8 mouse cellular contexts compared by ENCODE assay signal in genomic region chr9:31281011-31281662, GRCm38 (mm10). TPM values are rescaled to one million over a fixed set of nuclear protein-coding genes. Genes with fewer than 3 reads are reported as not detected.
DNase-seq lines count a peak whose midpoint lies in the region; ATAC-seq lines count a peak whose summit lies in the region.

No protein-coding gene starts in this region.

- DNase-seq in A20 (ENCODE audit: low read depth, low spot score) = peak; percentile 79
- peak; percentile 78 for DNase-seq in MN1 (ENCODE audit: low spot score)
- peak; percentile 85 to 88 for DNase-seq in heart, adult 9 months (ENCODE audit: low spot score in 2 of 2)
- peak; percentile 45 to 67 for DNase-seq in right cerebral cortex, adult 2 months (ENCODE audit: low spot score in 2 of 2)
- DNase-seq in thymus, postnatal 14 days = no peak

- peak overlapping the region; percentile 87 for H3K4me3 ChIP-seq in kidney, embryonic 14.5 days (ENCODE audit: low read length)
- H3K4me3 ChIP-seq in lung, embryonic 16.5 days (ENCODE audit: low read length) = peak overlapping the region; percentile 76

- H3K4me2 ChIP-seq in kidney, embryonic 14.5 days (replicated peaks; ENCODE audit: low read depth, low read length) = peak overlapping the region; percentile 56
- H3K4me2 ChIP-seq in lung, embryonic 16.5 days (ENCODE audit: low read depth, low read length) = peak overlapping the region; percentile 70

- peak; percentile 0; the same call in 1 of the 2 replicates for ATAC-seq in common myeloid progenitor, adult 5-6 weeks (replicated peaks; ENCODE audit: low read depth, poor library complexity, severe bottlenecking)
- peak; percentile 70 for ATAC-seq in kidney, embryonic 14.5 days (ENCODE audit: low FRiP score, low TSS enrichment)
- ATAC-seq in lung, embryonic 16.5 days (ENCODE audit: low read depth) = peak; percentile 77

- H3K27ac ChIP-seq in kidney, embryonic 14.5 days (ENCODE audit: low read depth, low read length) = peak overlapping the region; percentile 99
- H3K27ac ChIP-seq in lung, embryonic 16.5 days (ENCODE audit: low read length) = peak overlapping the region; percentile 98

- 1% methylated on average over 53 of the region's 63 CpGs for WGBS in kidney, embryonic 14.5 days
- WGBS in lung, embryonic 16.5 days = under 1% methylated on average over 50 of the region's 63 CpGs

- H3K9ac ChIP-seq in kidney, embryonic 14.5 days (ENCODE audit: low read depth, low read length) = peak overlapping the region; percentile 97
- peak overlapping the region; percentile 97 for H3K9ac ChIP-seq in lung, embryonic 16.5 days (ENCODE audit: low read length)

- no peaks in the 10 kb centered on the region for H3K9me3 ChIP-seq in kidney, embryonic 14.5 days (ENCODE audit: control insufficient read depth, low read length)
- H3K9me3 ChIP-seq in lung, embryonic 16.5 days (ENCODE audit: control insufficient read depth, low read length) = no peaks in the 10 kb centered on the region

- no peaks in the 10 kb centered on the region for H3K36me3 ChIP-seq in kidney, embryonic 14.5 days (ENCODE audit: control insufficient read depth, insufficient read depth, low read length)
- no peaks in the 10 kb centered on the region for H3K36me3 ChIP-seq in lung, embryonic 16.5 days (ENCODE audit: control insufficient read depth, insufficient read depth, low read length)

- peaks cover 9% of the 10 kb centered on the region for H3K4me1 ChIP-seq in kidney, embryonic 14.5 days (ENCODE audit: control insufficient read depth, insufficient read depth, low read length)
- H3K4me1 ChIP-seq in lung, embryonic 16.5 days (replicated peaks; ENCODE audit: control insufficient read depth, insufficient read depth, low read length) = peaks cover 15% of the 10 kb centered on the region; the same call in 1 of the 2 replicates

- H3K27me3 ChIP-seq in kidney, embryonic 14.5 days (ENCODE audit: control insufficient read depth, insufficient read depth, low read length) = no peaks in the 10 kb centered on the region
- no peaks in the 10 kb centered on the region for H3K27me3 ChIP-seq in lung, embryonic 16.5 days (ENCODE audit: control insufficient read depth, insufficient read depth, low read depth, low read length)

RNA-seq across cellular contexts. Expression of gene Prdm10, which starts 0.8 kb away (rescaled TPM):
- total RNA-seq in common myeloid progenitor, adult 5-6 weeks (2017) = 9.4 and 11.4 TPM in 2 replicates
- polyA plus RNA-seq in kidney, embryonic 14.5 days (2014; fragmentation: Nextera tagmentation; extraction: Ambion mirVana) = 5.1 and 7.7 TPM in 2 replicates
- polyA plus RNA-seq in lung, embryonic 16.5 days (2015; fragmentation: Nextera tagmentation; extraction: Ambion mirVana) = 4.6 and 4.8 TPM in 2 replicates

Comparison
In these comparisons a context has a peak if more than half of its experiments do, and no peak if none do; other contexts are left out.
1. ATAC-seq: peak in every context shown above with its lines; median percentile 77 in lung, embryonic 16.5 days; 70 in kidney, embryonic 14.5 days; 0 in common myeloid progenitor, adult 5-6 weeks.